Mouse (Mus musculus): ENCODE measurements around the gene Treh. TPM values are rescaled to one million over a fixed set of nuclear protein-coding genes. Genes with fewer than 3 reads are reported as not detected.

Treh gene
- polyA plus RNA-seq, 1 experiment = not detected

GRCm38 (mm10) chr9:44716997-44717821 lies 44.2 kb downstream of the Treh start:
- Histone ChIP-seq H3K4me3 (ENCODE audit: insufficient read depth, low read depth, low read length) (no peak overlapping the region), H3K4me1 (ENCODE audit: control insufficient read depth, insufficient read depth, low read length) (peaks cover 74% of the 10 kb centered on the region), H3K27ac (ENCODE audit: insufficient read depth, low read depth, low read length) (peak overlapping the region; percentile 13; the same call in 1 of the 2 replicates)
- TF ChIP-seq POLR2A (IDR thresholded peaks at IDR 0.05; ENCODE audit: insufficient read depth, low read depth, low read length) (no peak), CTCF (IDR thresholded peaks at IDR 0.05; ENCODE audit: insufficient read depth, low read depth, low read length) (no peak)
- 73% methylated on average over 6 of the region's 6 CpGs for WGBS

- no peak overlapping the region for H3K4me3 ChIP-seq (ENCODE audit: insufficient read depth, low read depth, low read length)
- H3K4me1 ChIP-seq (ENCODE audit: control insufficient read depth, insufficient read depth, low read length) = peaks cover 70% of the 10 kb centered on the region
- WGBS = 46% methylated on average over 10 of the region's 10 CpGs
- H3K27ac ChIP-seq (ENCODE audit: insufficient read depth, low read depth, low read length) = no peak overlapping the region
- no peak for TF ChIP-seq CTCF (IDR thresholded peaks at IDR 0.05; ENCODE audit: insufficient read depth, low read depth, low read length)
- no peak for TF ChIP-seq POLR2A (IDR thresholded peaks at IDR 0.05; ENCODE audit: insufficient read depth, low read depth, low read length)
These were observed 44.8 kb downstream of the Treh start for GRCm38 (mm10) chr9:44717822-44718242.

GRCm38 (mm10) chr9:44718937-44719631 lies 46.1 kb downstream of the Treh start:
- peaks cover 70% of the 10 kb centered on the region for H3K4me1 ChIP-seq (ENCODE audit: control insufficient read depth, insufficient read depth, low read length)
- H3K27ac ChIP-seq (ENCODE audit: insufficient read depth, low read depth, low read length) = peak overlapping the region; percentile 85
- peak overlapping the region; percentile 81 for H3K4me3 ChIP-seq (ENCODE audit: insufficient read depth, low read depth, low read length)
- TF ChIP-seq POLR2A (IDR thresholded peaks at IDR 0.05; ENCODE audit: insufficient read depth, low read depth, low read length) (no peak), CTCF (IDR thresholded peaks at IDR 0.05; ENCODE audit: insufficient read depth, low read depth, low read length) (no peak)
- WGBS = 44% methylated on average over 12 of the region's 12 CpGs

- Histone ChIP-seq H3K4me1 (ENCODE audit: control insufficient read depth, insufficient read depth, low read length) (peaks cover 70% of the 10 kb centered on the region), H3K4me3 (ENCODE audit: insufficient read depth, low read depth, low read length) (peak overlapping the region; percentile 81), H3K27ac (ENCODE audit: insufficient read depth, low read depth, low read length) (peak overlapping the region; percentile 85)
- 27% methylated on average over 8 of the region's 8 CpGs for WGBS
- TF ChIP-seq POLR2A (IDR thresholded peaks at IDR 0.05; ENCODE audit: insufficient read depth, low read depth, low read length) (no peak), CTCF (IDR thresholded peaks at IDR 0.05; ENCODE audit: insufficient read depth, low read depth, low read length) (no peak)
These were observed 46.8 kb downstream of the Treh start for GRCm38 (mm10) chr9:44719632-44720357.

- TF ChIP-seq POLR2A (IDR thresholded peaks at IDR 0.05; ENCODE audit: insufficient read depth, low read depth, low read length) (no peak), CTCF (IDR thresholded peaks at IDR 0.05; ENCODE audit: insufficient read depth, low read depth, low read length) (no peak)
- H3K27ac ChIP-seq (ENCODE audit: insufficient read depth, low read depth, low read length) = peak overlapping the region; percentile 85
- 5% methylated on average over 9 of the region's 9 CpGs for WGBS
- peak overlapping the region; percentile 81 for H3K4me3 ChIP-seq (ENCODE audit: insufficient read depth, low read depth, low read length)
- peaks cover 66% of the 10 kb centered on the region for H3K4me1 ChIP-seq (ENCODE audit: control insufficient read depth, insufficient read depth, low read length)
These were observed 47.5 kb downstream of the Treh start for GRCm38 (mm10) chr9:44720358-44721153.

- TF ChIP-seq CTCF (IDR thresholded peaks at IDR 0.05; ENCODE audit: insufficient read depth, low read depth, low read length) (no peak), POLR2A (IDR thresholded peaks at IDR 0.05; ENCODE audit: insufficient read depth, low read depth, low read length) (no peak; the same call in 1 of the 2 replicates)
- peaks cover 65% of the 10 kb centered on the region for H3K4me1 ChIP-seq (ENCODE audit: control insufficient read depth, insufficient read depth, low read length)
- 2% methylated on average over 40 of the region's 40 CpGs for WGBS
- H3K4me3 ChIP-seq (ENCODE audit: insufficient read depth, low read depth, low read length) = peak overlapping the region; percentile 81
- H3K27ac ChIP-seq (ENCODE audit: insufficient read depth, low read depth, low read length) = peak overlapping the region; percentile 85
These were observed 48.3 kb downstream of the Treh start for GRCm38 (mm10) chr9:44721154-44721876.

- Histone ChIP-seq H3K27ac (ENCODE audit: insufficient read depth, low read depth, low read length) (peak overlapping the region; percentile 10; the same call in 1 of the 2 replicates), H3K4me1 (ENCODE audit: control insufficient read depth, insufficient read depth, low read length) (peaks cover 67% of the 10 kb centered on the region), H3K4me3 (ENCODE audit: insufficient read depth, low read depth, low read length) (peak overlapping the region; percentile 81; the same call in 1 of the 2 replicates)
- 84% methylated on average over 3 of the region's 3 CpGs for WGBS
- TF ChIP-seq POLR2A (IDR thresholded peaks at IDR 0.05; ENCODE audit: insufficient read depth, low read depth, low read length) (no peak), CTCF (IDR thresholded peaks at IDR 0.05; ENCODE audit: insufficient read depth, low read depth, low read length) (no peak)
These were observed 48.8 kb downstream of the Treh start for GRCm38 (mm10) chr9:44721877-44722186.
